Mouse (Mus musculus) MEL (cell line): ENCODE measurements around the gene Tubb3.

Source experiments
- MEF2A ChIP-seq: IDR thresholded peaks from 2 replicates; pipeline ENCODE4 v1.6.1; 2014; ENCODE audit warnings: low read depth, mild to moderate bottlenecking, inconsistent platforms, low read length, improper control_type of control experiment; ENCODE audit not compliant: poor library complexity, insufficient replicate concordance, severe bottlenecking; ENCODE audit errors: extremely low read depth
- MYC ChIP-seq: IDR thresholded peaks from 2 replicates; pipeline ENCODE4 v1.6.1; 2011; ENCODE audit warnings: low read depth, mild to moderate bottlenecking, low read length, improper control_type of control experiment, moderate library complexity
- NELFE ChIP-seq: IDR thresholded peaks from 2 replicates; pipeline ENCODE4 v1.6.1; 2011; ENCODE audit warnings: low read depth, low read length, improper control_type of control experiment
- POLR2A ChIP-seq, 2 experiments: IDR thresholded peaks; 2 replicates each; pipeline ENCODE4 v1.6.1; 2011 to 2012; ENCODE audit warnings: low read length in 2 of 2, mild to moderate bottlenecking in 2 of 2, control low read depth in 1 of 2, improper control_type of control experiment in 1 of 2, low read depth in 1 of 2, moderate library complexity in 1 of 2; ENCODE audit not compliant: control insufficient read depth in 1 of 2, insufficient read depth in 1 of 2, poor library complexity in 1 of 2
- USF2 ChIP-seq, 2 experiments: IDR thresholded peaks; 2 replicates each; pipeline ENCODE4 v1.6.1; 2011 to 2012; ENCODE audit warnings: improper control_type of control experiment in 2 of 2, low read length in 2 of 2, borderline replicate concordance in 1 of 2, inconsistent platforms in 1 of 2, low read depth in 1 of 2, mild to moderate bottlenecking in 1 of 2; ENCODE audit not compliant: insufficient read depth in 1 of 2

DNA sequence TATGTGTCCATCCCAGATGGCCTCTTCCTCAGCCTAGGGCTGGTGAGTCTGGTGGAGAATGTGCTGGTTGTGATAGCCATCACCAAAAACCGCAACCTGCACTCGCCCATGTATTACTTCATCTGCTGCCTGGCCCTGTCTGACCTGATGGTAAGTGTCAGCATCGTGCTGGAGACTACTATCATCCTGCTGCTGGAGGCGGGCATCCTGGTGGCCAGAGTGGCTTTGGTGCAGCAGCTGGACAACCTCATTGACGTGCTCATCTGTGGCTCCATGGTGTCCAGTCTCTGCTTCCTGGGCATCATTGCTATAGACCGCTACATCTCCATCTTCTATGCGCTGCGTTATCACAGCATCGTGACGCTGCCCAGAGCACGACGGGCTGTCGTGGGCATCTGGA lies 3.6 kb upstream of the Tubb3 start:
- TF ChIP-seq MYC (no peak), MEF2A (no peak), POLR2A (IDR thresholded peaks at IDR 0.05; ENCODE audit: control insufficient read depth in 1 of 2, insufficient read depth in 1 of 2, low read depth in 1 of 2, low read length in 2 of 2, poor library complexity in 1 of 2) (no peak), NELFE (no peak), USF2 (IDR thresholded peaks at IDR 0.05; ENCODE audit: borderline replicate concordance in 1 of 2, insufficient read depth in 1 of 2, low read depth in 1 of 2, low read length in 2 of 2) (no peak)
